Comparison of ENCODE assay signal across 16 mouse cellular contexts in the genomic region with DNA sequence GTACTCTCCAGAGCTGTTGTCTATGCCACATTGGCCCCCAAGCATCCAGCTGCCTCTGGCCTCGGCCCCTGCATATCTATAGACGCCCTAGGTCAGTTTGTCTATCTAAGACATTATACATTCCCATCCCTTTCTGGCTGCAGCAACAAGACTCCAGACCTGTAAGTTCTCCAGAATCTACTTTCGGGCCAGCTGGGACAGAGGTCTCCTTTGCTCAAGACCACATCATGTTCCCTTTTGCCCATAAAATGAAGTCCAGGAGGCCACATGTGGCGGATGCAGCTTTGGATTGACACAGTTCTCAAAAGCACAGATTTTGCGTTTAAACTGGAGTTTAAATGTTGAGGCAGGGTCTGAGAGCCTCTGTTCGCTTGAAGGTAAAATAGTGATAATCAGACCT. TPM values are rescaled to one million over a fixed set of nuclear protein-coding genes. Genes with fewer than 3 reads are reported as not detected.
"Had no signal": no experiment of that assay in that cellular context is flagged by ENCODE, and none has a peak within 500 bp of the region (broad histone marks: within the 10 kb centered on the region; RNA-seq: fewer than 3 reads in every experiment).

No protein-coding gene starts in this region.

- ATAC-seq: liver, embryonic 12.5 days; midbrain, embryonic 16.5 days had no signal

- H3K36me3 ChIP-seq: liver, embryonic 12.5 days; midbrain, embryonic 10.5 days; midbrain, embryonic 12.5 days; neural tube, embryonic 12.5 days; stomach, embryonic 15.5 days had no signal

- H3K27ac ChIP-seq: liver, embryonic 12.5 days; liver, embryonic 14.5 days; midbrain, embryonic 10.5 days; midbrain, embryonic 12.5 days; neural tube, embryonic 12.5 days; stomach, embryonic 15.5 days had no signal

- DNase-seq: lung, embryonic 14.5 days; midbrain, embryonic 14.5 days; retina, postnatal 1 day; right cerebral cortex, postnatal 14 days; thymus, adult 18-20 months; thymus, postnatal 14 days; thymus, postnatal 36 days had no signal

- H3K9ac ChIP-seq: liver, embryonic 12.5 days; liver, embryonic 14.5 days; lung, embryonic 14.5 days; midbrain, embryonic 12.5 days; neural tube, embryonic 12.5 days; stomach, embryonic 15.5 days had no signal

- H3K4me2 ChIP-seq: liver, embryonic 12.5 days; lung, embryonic 14.5 days; midbrain, embryonic 12.5 days; neural tube, embryonic 12.5 days; stomach, embryonic 15.5 days had no signal

- H3K9me3 ChIP-seq: liver, embryonic 12.5 days; midbrain, embryonic 10.5 days; midbrain, embryonic 12.5 days; neural tube, embryonic 12.5 days; stomach, embryonic 15.5 days had no signal

- H3K4me3 ChIP-seq: liver, embryonic 12.5 days; midbrain, embryonic 10.5 days; midbrain, embryonic 12.5 days; neural tube, embryonic 12.5 days; stomach, embryonic 15.5 days had no signal

RNA-seq across cellular contexts. Expression of gene Hsd11b2, which starts 4.4 kb away (rescaled TPM):
- total RNA-seq: megakaryocyte, adult 5-6 weeks; neutrophil, adult 5-6 weeks had no signal
